ENCODE assay signal across 16 mouse cellular contexts in genomic region chr16:51989259-51989658, GRCm38 (mm10). TPM values are rescaled to one million over a fixed set of nuclear protein-coding genes. Genes with fewer than 3 reads are reported as not detected.
A peak's percentile ranks its signal among the peaks of the same experiment; 100 is the strongest.
DNase-seq lines count a peak whose midpoint lies in the region; ATAC-seq and TF ChIP-seq lines count a peak whose summit lies in the region.
"Had no signal": no experiment of that assay in that cellular context is flagged by ENCODE, and none has a peak within 500 bp of the region (broad histone marks: within the 10 kb centered on the region; RNA-seq: fewer than 3 reads in every experiment).

No protein-coding gene starts in this region.

- WGBS in lung, embryonic 14.5 days = 62% methylated on average over 3 of the region's 3 CpGs
- WGBS in kidney, postnatal 0 days = 53% methylated on average over 3 of the region's 3 CpGs
- 92% methylated on average over 3 of the region's 3 CpGs for WGBS in forebrain, embryonic 13.5 days

- DNase-seq in lung, embryonic 14.5 days = peak; percentile 36
- DNase-seq in lung, postnatal 36 days = no peak
- DNase-seq in T-cell, adult 2 months (ENCODE audit: low spot score) = peak; percentile 16
- peak; percentile 73 for DNase-seq in kidney, postnatal 0 days (ENCODE audit: low spot score)
- DNase-seq in thymus, postnatal 4 days = peak; percentile 26
- no peak for DNase-seq in right cerebral cortex, postnatal 25 days
- DNase-seq: adrenal gland, adult 8-10 months; cerebellum, adult 2 months; gastrocnemius, adult 2 months; heart, adult 2 months had no signal

- H3K4me1 ChIP-seq in lung, embryonic 14.5 days (ENCODE audit: insufficient read depth) = no peaks in the 10 kb centered on the region
- H3K4me1 ChIP-seq in kidney, postnatal 0 days (replicated peaks; ENCODE audit: insufficient read depth, low read length) = 0 out of 2 replicates have a peak, but pooled peaks cover 8% of the 10 kb centered on the region
- H3K4me1 ChIP-seq in forebrain, embryonic 13.5 days = no peaks in the 10 kb centered on the region
- H3K4me1 ChIP-seq: forebrain, embryonic 15.5 days; hindbrain, embryonic 13.5 days had no signal

- no peak overlapping the region for H3K9ac ChIP-seq in lung, embryonic 14.5 days
- no peak overlapping the region for H3K9ac ChIP-seq in kidney, postnatal 0 days (ENCODE audit: low read depth, low read length)
- no peak overlapping the region for H3K9ac ChIP-seq in forebrain, embryonic 13.5 days
- H3K9ac ChIP-seq: forebrain, embryonic 15.5 days; hindbrain, embryonic 13.5 days; liver, embryonic 14.5 days had no signal

- no peaks in the 10 kb centered on the region for H3K27me3 ChIP-seq in lung, embryonic 14.5 days (ENCODE audit: insufficient read depth, low read length)
- H3K27me3 ChIP-seq in kidney, postnatal 0 days (ENCODE audit: insufficient read depth, low read length) = no peaks in the 10 kb centered on the region
- H3K27me3 ChIP-seq in forebrain, embryonic 13.5 days = no peaks in the 10 kb centered on the region
- H3K27me3 ChIP-seq: forebrain, embryonic 15.5 days; hindbrain, embryonic 13.5 days had no signal

- no peaks in the 10 kb centered on the region for H3K9me3 ChIP-seq in lung, embryonic 14.5 days (ENCODE audit: low read depth, low read length)
- no peaks in the 10 kb centered on the region for H3K9me3 ChIP-seq in kidney, postnatal 0 days (replicated peaks; ENCODE audit: low read length)
- no peaks in the 10 kb centered on the region for H3K9me3 ChIP-seq in forebrain, embryonic 13.5 days (replicated peaks)
- H3K9me3 ChIP-seq: forebrain, embryonic 15.5 days; hindbrain, embryonic 13.5 days had no signal

- no peak overlapping the region for H3K4me3 ChIP-seq in lung, embryonic 14.5 days (ENCODE audit: low read depth, low read length)
- H3K4me3 ChIP-seq in kidney, postnatal 0 days (replicated peaks; ENCODE audit: low read depth, low read length) = no peak overlapping the region
- no peak overlapping the region for H3K4me3 ChIP-seq in forebrain, embryonic 13.5 days
- H3K4me3 ChIP-seq: forebrain, embryonic 15.5 days; gastrocnemius, adult 2 months; heart, adult 2 months; hindbrain, embryonic 13.5 days; myocyte had no signal

- H3K4me2 ChIP-seq in lung, embryonic 14.5 days = no peak overlapping the region
- H3K4me2 ChIP-seq in kidney, postnatal 0 days (ENCODE audit: low read length) = no peak overlapping the region
- no peak overlapping the region for H3K4me2 ChIP-seq in forebrain, embryonic 13.5 days
- H3K4me2 ChIP-seq: forebrain, embryonic 15.5 days; hindbrain, embryonic 13.5 days; midbrain, embryonic 11.5 days had no signal

- no peak overlapping the region for H3K27ac ChIP-seq in lung, embryonic 14.5 days (ENCODE audit: low read depth)
- H3K27ac ChIP-seq in kidney, postnatal 0 days = no peak overlapping the region
- no peak overlapping the region for H3K27ac ChIP-seq in forebrain, embryonic 13.5 days
- H3K27ac ChIP-seq: forebrain, embryonic 15.5 days; gastrocnemius, adult 2 months; heart, adult 2 months; hindbrain, embryonic 13.5 days; liver, embryonic 14.5 days had no signal

- TF ChIP-seq CTCF in lung, embryonic 14.5 days (IDR thresholded peaks at IDR 0.05; ENCODE audit: low read depth) = no peak
- TF ChIP-seq CTCF in kidney, postnatal 0 days (IDR thresholded peaks at IDR 0.05; ENCODE audit: low read depth) = no peak

- ATAC-seq in lung, embryonic 14.5 days (ENCODE audit: insufficient read depth) = no peak
- no peak for ATAC-seq in kidney, postnatal 0 days (replicated peaks; ENCODE audit: low FRiP score, low read depth)
- no peak for ATAC-seq in forebrain, embryonic 13.5 days
- ATAC-seq: forebrain, embryonic 15.5 days had no signal

- no peaks in the 10 kb centered on the region for H3K36me3 ChIP-seq in lung, embryonic 14.5 days (ENCODE audit: insufficient read depth)
- H3K36me3 ChIP-seq in kidney, postnatal 0 days (ENCODE audit: insufficient read depth, low read length) = no peaks in the 10 kb centered on the region
- no peaks in the 10 kb centered on the region for H3K36me3 ChIP-seq in forebrain, embryonic 13.5 days (ENCODE audit: poor library complexity, severe bottlenecking)
- H3K36me3 ChIP-seq: forebrain, embryonic 15.5 days; hindbrain, embryonic 13.5 days had no signal

RNA-seq across cellular contexts. Expression of gene Cblb, which starts 41.8 kb away (rescaled TPM):
- polyA plus RNA-seq in lung, embryonic 14.5 days (2014; fragmentation: Nextera tagmentation; extraction: Ambion mirVana) = 19.8 and 21.8 TPM in 2 replicates
- polyA plus RNA-seq in kidney, postnatal 0 days (2015; fragmentation: Nextera tagmentation; extraction: Ambion mirVana) = 7.1 and 7.6 TPM in 2 replicates
- polyA plus RNA-seq in forebrain, embryonic 13.5 days (2015; fragmentation: Nextera tagmentation; extraction: Ambion mirVana) = 16.4 and 18.1 TPM in 2 replicates

Comparison
In these comparisons a context has a peak if more than half of its experiments do, and no peak if none do; other contexts are left out.
1. DNase-seq: peak in lung, embryonic 14.5 days (single experiment), T-cell, adult 2 months (single experiment), kidney, postnatal 0 days (single experiment) and thymus, postnatal 4 days (single experiment); none in lung, postnatal 36 days (single experiment) and right cerebral cortex, postnatal 25 days (single experiment).